ENCODE assay signal across 16 mouse cellular contexts in the genomic region with DNA sequence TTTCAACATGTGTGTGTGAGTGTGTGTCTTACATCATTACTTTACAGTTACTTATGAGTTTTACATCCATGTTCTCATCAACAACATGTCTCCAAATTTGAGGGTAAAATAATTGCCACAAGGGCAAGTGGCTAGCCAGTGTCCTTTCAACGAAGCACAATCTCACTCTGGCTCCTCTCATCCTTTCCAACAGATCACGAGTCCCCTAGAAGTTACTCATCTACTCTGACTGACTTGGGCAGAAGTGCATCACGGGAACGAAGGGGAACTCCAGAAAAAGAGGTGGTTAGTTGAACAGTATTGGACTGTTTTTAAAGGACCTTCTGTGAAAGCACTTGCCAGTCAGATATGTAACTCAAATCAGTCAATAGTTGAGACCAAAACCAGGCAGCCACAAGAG.
DNase-seq lines count a peak whose midpoint lies in the region; TF ChIP-seq lines count a peak whose summit lies in the region.
"Had no signal": no experiment of that assay in that cellular context is flagged by ENCODE, and none has a peak within 500 bp of the region (broad histone marks: within the 10 kb centered on the region; RNA-seq: fewer than 3 reads in every experiment).

No protein-coding gene starts in this region.

- TF ChIP-seq EP300 in CH12.LX (IDR thresholded peaks at IDR 0.05; ENCODE audit: low read length): peak; percentile 52; the same call in 1 of the 2 replicates

- TF ChIP-seq POLR2A in CH12.LX (IDR thresholded peaks at IDR 0.05; ENCODE audit: low read depth, low read length): 0 out of 2 replicates have a peak, but pooled peaks have one; percentile 23

- no peaks in the 10 kb centered on the region for H3K27me3 ChIP-seq in CH12.LX (replicated peaks)
- H3K27me3 ChIP-seq: Patski had no signal

- no peaks in the 10 kb centered on the region for H3K9me3 ChIP-seq in CH12.LX (replicated peaks; ENCODE audit: low read length)
- H3K9me3 ChIP-seq: G1E had no signal

- in situ Hi-C loops in CH12.LX (cut with MboI; ENCODE audit: low pct_ligation_motif_present, low pct_unique_long_range_greater_than_20kb, low sequenced_read_pairs): loop anchor here (25.0 kb wide), 1 partner anchor 337 kb away; no protein-coding TSS in a partner anchor

- no peak overlapping the region for H3K4me3 ChIP-seq in CH12.LX (replicated peaks in 1 of 3; ENCODE audit: low read depth in 2 of 3, low read length in 2 of 3, poor library complexity in 1 of 3)

- no peaks in the 10 kb centered on the region for H3K36me3 ChIP-seq in CH12.LX (replicated peaks in 1 of 2; ENCODE audit: control insufficient read depth in 1 of 2, insufficient read depth in 1 of 2, low read length in 1 of 2)
- H3K36me3 ChIP-seq: G1E had no signal

- no peak overlapping the region; the same call in 1 of the 2 replicates for H3K9ac ChIP-seq in CH12.LX (ENCODE audit: insufficient read depth, low read depth)

- H3K79me2 ChIP-seq in CH12.LX (replicated peaks; ENCODE audit: control insufficient read depth, extremely low read depth, insufficient read depth, poor library complexity, severe bottlenecking): no peaks in the 10 kb centered on the region

- peaks cover 3 to 16% of the 10 kb centered on the region in 2 experiments for H3K4me1 ChIP-seq in CH12.LX (ENCODE audit: control insufficient read depth in 1 of 2, insufficient read depth in 2 of 2)

- DNase-seq in CH12.LX (ENCODE audit: extremely low read depth): peak; percentile 68
- no peak for DNase-seq in gastrocnemius, postnatal 10 days
- DNase-seq: adrenal gland, adult 2 months; adrenal gland, adult 8-10 months; adrenal gland, postnatal 10 days; adrenal gland, postnatal 14 days; adrenal gland, postnatal 25 days; adrenal gland, postnatal 36 days; B cell, adult 2 months; cerebellum, adult 11 months; cerebellum, adult 11-12 months; cerebellum, adult 18-20 months; cerebellum, adult 2 months; cerebellum, adult 8-10 months had no signal

- no peak for TF ChIP-seq CTCF in CH12.LX (conservative IDR thresholded peaks at IDR 0.05 in 1 of 2, IDR thresholded peaks at IDR 0.05 in 1 of 2; ENCODE audit: low read depth in 2 of 2, low read length in 2 of 2)

- no peak for TF ChIP-seq RAD21 in CH12.LX (IDR thresholded peaks at IDR 0.05; ENCODE audit: low read depth, low read length)

- dilution Hi-C loops in CH12.LX (cut with MboI; ENCODE audit: extremely low pct_ligation_motif_present, extremely low pct_unique_long_range_greater_than_20kb, low sequenced_read_pairs): no loop called here

- no peak overlapping the region; the same call in 1 of the 2 replicates for H3K4me2 ChIP-seq in CH12.LX (ENCODE audit: insufficient read depth, low read depth, poor library complexity, severe bottlenecking)

- H3K27ac ChIP-seq in CH12.LX (ENCODE audit: insufficient read depth, low read depth): no peak overlapping the region

TF ChIP-seq in CH12.LX, 34 proteins besides CTCF, POLR2A, EP300 and RAD21:
- TF ChIP-seq TCF12 (IDR thresholded peaks at IDR 0.05; ENCODE audit: low read depth, low read length) (peak; percentile 34; the same call in 1 of the 2 replicates), BHLHE40 (IDR thresholded peaks at IDR 0.05; ENCODE audit: low read depth, low read length) (peak; percentile 55), UBTF (IDR thresholded peaks at IDR 0.05; ENCODE audit: low read depth, low read length) (no peak), JUND (conservative IDR thresholded peaks at IDR 0.05; ENCODE audit: low read depth, low read length) (no peak), IRF4 (IDR thresholded peaks at IDR 0.05; ENCODE audit: low read depth, low read length) (peak; percentile 55; the same call in 1 of the 2 replicates), MAX (IDR thresholded peaks at IDR 0.05; ENCODE audit: low read length) (0 out of 2 replicates have a peak, but pooled peaks have one; percentile 52), MAZ (IDR thresholded peaks at IDR 0.05; ENCODE audit: low read depth, low read length) (no peak), KAT2A (IDR thresholded peaks at IDR 0.05; ENCODE audit: insufficient replicate concordance, low read length) (no peak), ZMIZ1 (IDR thresholded peaks at IDR 0.05; ENCODE audit: low read depth, low read length) (no peak), PAX5 (IDR thresholded peaks at IDR 0.05; ENCODE audit: low read length) (no peak), ETS1 (conservative IDR thresholded peaks at IDR 0.05; ENCODE audit: low read depth, low read length) (0 out of 2 replicates have a peak, but pooled peaks have one; percentile 27), NELFE (IDR thresholded peaks at IDR 0.05; ENCODE audit: low read depth, low read length) (0 out of 2 replicates have a peak, but pooled peaks have one; percentile 22)
